Mouse (Mus musculus): ENCODE measurements at regions not wholly inside any gene's neighbourhood (a gene's known extent, or its start where the extent isn't known, plus 50 kb on each side); places are given as distances from the start of the nearest gene placed in this dataset.

DNA sequence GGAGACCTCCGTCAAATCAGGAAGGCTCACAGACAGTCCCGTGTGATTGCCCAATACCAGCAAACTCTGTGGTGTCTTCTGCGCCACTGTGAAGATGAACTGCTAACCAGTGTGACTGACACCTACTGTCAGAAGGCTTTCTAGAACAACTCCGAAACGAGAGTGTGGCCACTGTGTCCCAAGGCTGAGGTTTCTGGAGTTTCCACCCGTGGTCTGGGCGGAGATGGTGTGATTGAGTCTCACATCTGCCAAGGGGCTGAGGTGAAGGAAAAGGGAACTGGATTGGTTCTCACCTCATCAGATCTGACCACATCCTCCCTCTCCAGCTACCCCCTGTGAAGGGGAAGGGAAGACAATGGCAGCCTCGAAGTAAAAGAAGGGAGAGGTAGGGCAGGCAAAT lies 79.6 kb upstream of the 4930412O13Rik start:
- DNase-seq (ENCODE audit: low spot score), result no peak

DNA sequence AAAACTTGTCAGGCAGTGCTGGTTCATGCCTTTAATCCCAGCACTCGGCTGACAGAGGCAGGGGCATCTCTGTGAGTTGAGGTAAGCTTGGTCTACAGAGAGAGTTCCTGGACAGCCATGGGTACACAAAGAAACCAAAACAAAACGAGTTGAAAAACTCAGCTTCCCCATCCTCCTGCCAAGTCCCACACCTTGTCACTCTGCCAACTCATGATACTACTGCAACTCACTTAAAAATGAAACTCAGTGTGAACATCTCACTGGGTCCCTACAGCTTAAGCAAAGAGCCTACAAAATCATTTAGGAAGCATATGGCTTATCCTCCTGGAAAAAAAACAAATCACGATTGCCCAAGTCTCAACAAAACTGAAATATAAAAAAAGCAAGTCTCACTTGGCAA lies 76.7 kb upstream of the 4930412O13Rik start:
- DNase-seq (ENCODE audit: low spot score), result peak; percentile 5

DNA sequence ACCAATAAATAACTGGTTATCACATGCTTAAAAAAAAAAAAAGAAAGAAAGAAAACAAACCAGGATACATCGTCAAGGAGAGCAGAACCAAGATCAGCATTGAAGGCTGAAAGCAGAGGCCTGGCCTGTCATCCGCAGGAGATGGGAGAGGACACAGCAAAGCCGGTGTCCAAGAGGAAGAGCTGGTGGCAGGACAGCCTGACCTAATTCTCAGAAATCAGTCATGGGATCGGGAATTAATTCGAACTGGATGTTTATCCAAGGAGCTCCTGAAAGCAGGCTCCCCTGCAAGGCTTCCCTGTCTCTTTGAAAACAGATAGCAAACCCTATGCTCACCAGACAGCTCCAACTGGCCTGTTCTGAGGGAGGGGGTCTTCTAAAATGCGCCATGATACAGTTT lies 75.5 kb upstream of the 4930412O13Rik start:
- DNase-seq (ENCODE audit: low spot score), result no peak

Data from ovary, adult 18-20 months (tissue).